Mouse (Mus musculus): ENCODE measurements around the gene Anks1b. TPM values are rescaled to one million over a fixed set of nuclear protein-coding genes. Genes with fewer than 3 reads are reported as not detected.

Anks1b gene
- total RNA-seq, 2 experiments from 2014 or later: 454 to 510 TPM

GRCm38 (mm10) chr10:90688153-90688552, 814.8 kb downstream of the Anks1b start:
- intact Hi-C loops (cut with DNase I): loop anchor here (2.0 kb wide), 1 partner anchor 607 kb away; no protein-coding TSS in a partner anchor
- no peak for DNase-seq (ENCODE audit: low spot score in 2 of 2)

- peak in 1 of 2 experiments; percentile 39 for DNase-seq (ENCODE audit: low spot score in 2 of 2)
- intact Hi-C loops (cut with DNase I): loop anchor here (2.0 kb wide), 1 partner anchor 608 kb away; no protein-coding TSS in a partner anchor
Observed at GRCm38 (mm10) chr10:90688696-90689252, 815.5 kb downstream of the Anks1b start.

DNA sequence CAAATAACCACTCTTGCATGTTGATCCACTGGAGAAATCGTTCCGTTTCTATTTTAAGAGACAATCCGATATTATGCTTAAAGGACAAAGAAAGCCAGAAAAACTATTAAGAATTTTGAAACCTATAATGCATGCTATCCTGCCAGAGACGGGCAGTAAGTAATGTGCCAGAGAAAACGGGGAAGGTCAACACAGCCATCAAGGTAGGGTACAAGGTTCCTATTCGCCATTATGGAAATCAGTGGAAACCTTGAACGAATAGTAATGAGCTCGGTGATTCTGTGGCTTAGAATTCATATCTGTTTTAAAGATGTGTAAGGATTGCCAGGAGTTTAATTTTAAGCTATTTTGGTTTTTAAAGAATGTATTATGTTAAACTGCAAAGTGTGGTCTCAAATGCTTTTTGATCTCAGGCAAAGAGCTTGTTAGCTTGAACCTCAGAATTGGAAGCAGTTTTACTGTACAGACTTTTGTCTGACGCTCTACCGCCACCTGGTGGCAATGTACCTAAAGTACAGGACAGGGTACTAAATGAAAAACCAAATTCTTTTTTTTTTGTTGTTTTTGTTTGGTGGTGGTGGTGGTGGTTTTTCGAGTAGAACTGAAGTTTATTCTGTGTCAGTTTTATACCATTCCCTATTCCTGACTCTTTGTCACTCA, 816.7 kb downstream of the Anks1b start:
- peak; percentile 77 to 80 for DNase-seq (ENCODE audit: low spot score in 2 of 2)
- intact Hi-C loops (cut with DNase I): loop anchor here (2.0 to 5.0 kb wide), 3 partner anchors 258 to 609 kb away; no protein-coding TSS in a partner anchor

GRCm38 (mm10) chr10:90696687-90697086, 823.4 kb downstream of the Anks1b start:
- intact Hi-C loops (cut with DNase I): loop anchor here (1.0 kb wide), 1 partner anchor 19 kb away; no protein-coding TSS in a partner anchor
- DNase-seq (ENCODE audit: low spot score in 2 of 2): peak; percentile 66 to 94

DNA sequence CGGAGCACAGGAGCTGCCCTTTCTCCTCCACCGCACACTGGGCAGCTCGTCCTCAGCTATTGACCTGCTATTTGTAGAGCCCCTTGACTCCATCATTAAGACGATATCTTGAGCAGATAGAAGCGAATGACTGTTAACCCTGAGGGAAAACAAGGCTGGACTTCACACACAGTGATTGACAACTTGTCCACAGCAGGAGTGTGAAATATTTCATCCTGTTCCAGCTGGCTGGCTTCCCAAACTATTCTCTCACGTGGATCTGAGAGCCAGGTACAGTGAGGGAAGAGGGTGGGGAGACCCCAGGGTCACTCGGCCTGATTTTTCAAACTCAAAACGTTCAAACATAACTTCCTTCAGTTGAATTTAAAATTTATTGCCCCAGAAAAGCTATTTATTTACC, 824.1 kb downstream of the Anks1b start:
- intact Hi-C loops (cut with DNase I): loop anchor here (1.0 kb wide), 1 partner anchor 20 kb away; no protein-coding TSS in a partner anchor
- no peak for DNase-seq (ENCODE audit: low spot score in 2 of 2)

DNA sequence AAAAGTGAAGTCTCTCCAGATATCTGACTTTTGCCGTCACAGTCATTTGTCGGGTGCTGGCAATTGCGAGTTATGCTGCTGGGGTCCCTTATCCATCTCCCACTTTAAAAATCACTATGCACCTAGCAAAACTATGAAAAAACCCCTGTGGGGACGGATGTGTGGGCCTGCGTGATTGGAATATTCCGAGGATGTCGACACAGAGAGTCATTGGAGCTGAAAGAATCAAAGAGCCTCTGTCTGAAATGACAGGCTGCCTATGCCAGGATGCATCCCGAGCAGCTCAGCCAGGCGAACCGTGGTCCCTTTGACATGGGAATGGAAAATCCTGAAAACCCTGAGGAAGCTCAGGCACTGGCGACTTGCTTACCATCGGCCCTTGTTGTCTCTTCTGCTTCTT, 825.9 kb downstream of the Anks1b start:
- DNase-seq (ENCODE audit: low spot score in 2 of 2): no peak
- intact Hi-C loops (cut with DNase I): no loop called here

DNA sequence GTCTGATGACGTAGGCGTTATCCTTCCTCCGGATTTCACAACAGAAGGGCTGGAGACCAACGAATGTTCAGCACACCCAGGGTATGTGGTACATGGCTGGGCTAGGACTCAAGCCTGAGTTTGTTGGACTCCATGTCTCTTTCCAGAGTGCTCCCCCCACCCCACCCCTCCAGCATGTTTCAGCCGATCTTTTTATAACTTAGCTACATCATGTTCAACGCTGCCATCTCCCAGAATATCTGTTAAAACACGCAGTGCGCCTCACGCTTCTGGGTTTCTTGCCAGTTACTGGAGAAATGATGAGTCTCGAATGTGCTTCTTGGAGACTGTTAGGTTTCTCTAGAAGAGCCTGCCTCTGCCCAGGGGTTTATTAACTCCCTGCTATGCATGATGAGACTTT, 831.3 kb downstream of the Anks1b start:
- peak; percentile 78 to 95 for DNase-seq (ENCODE audit: low spot score in 2 of 2)
- intact Hi-C loops (cut with DNase I): loop anchor here (1.0 kb wide), 1 partner anchor 19 kb away; no protein-coding TSS in a partner anchor

- no peak for DNase-seq (ENCODE audit: low spot score in 2 of 2)
- intact Hi-C loops (cut with DNase I): no loop called here
Observed at GRCm38 (mm10) chr10:90708822-90709601, 835.7 kb downstream of the Anks1b start.

DNA sequence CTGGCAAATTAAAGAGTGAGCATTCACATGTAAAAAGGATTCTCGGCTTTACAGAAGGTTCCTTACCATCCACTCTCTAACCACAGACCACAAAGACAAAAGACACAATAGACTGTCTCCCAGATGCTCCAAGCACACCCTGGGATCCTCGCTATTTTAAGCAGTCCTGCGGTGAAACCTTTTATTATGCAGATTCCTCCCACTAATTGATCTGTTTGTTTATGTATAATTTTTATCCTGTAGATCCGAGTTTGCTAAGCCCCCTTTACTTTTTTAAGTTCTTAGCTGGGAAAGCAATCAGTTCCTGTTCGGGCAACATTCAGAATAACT, 836.3 kb downstream of the Anks1b start:
- DNase-seq (ENCODE audit: low spot score in 2 of 2): no peak
- intact Hi-C loops (cut with DNase I): no loop called here

DNA sequence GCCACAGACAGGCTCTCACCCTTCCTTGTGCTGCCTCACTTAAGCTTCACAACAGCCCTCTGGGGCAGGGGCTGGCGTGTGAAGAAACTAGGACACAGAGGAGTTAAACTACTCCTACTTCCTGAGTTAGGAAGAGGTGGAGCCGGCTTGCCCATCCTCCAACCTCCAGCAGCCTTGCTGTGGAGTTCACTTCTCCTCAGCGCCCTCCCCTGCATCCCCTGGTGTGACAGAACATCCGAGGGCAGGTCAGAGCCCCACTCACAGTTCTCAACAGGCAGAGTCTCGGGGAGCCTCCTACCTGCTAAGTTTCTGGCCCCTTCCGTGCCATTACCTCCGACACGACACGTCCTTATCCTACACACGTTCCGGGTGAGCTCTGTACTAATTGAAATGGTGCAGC, 844.7 kb downstream of the Anks1b start:
- intact Hi-C loops (cut with DNase I): no loop called here
- DNase-seq (ENCODE audit: low spot score in 2 of 2): no peak

DNA sequence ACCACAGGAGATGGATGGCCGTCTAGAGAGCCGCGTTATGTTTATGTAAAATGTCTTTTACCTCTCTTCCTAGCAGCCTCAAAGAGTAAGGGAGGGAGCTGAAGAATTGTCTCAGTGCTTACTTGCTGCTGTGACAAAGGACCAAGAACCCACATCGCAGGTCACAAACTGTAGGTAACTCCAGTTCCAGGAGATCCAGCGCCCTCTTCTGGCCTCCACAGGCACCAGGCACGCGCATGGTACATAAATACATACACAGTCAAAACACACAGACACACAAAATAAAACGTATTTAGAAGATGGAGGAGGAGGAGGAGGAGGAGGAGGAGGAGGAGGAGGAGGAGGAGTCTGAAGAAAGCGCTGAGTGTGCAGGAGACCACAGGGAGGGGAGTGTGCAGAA, 845.4 kb downstream of the Anks1b start:
- intact Hi-C loops (cut with DNase I): no loop called here
- no peak for DNase-seq (ENCODE audit: low spot score in 2 of 2)

DNA sequence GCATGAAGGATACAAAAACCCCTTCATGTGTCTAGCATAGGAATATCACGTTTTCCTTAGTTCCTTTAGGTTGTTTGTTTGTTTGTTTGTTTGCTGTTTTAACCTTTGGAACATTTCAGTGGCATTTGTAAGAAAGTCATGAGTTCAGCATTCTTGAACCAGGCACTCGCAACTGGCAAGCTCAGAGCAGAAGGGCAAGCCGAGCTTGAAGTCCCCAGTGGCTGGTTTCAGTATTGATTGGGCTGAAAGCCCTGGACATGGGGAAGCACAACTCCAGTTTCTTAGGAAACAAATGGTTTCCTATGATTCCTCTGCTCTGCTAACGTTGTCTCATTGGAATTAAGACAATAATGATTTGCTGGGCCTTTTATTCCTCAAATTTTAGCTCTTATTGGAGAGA, 846.7 kb downstream of the Anks1b start:
- DNase-seq (ENCODE audit: low spot score in 2 of 2): no peak
- intact Hi-C loops (cut with DNase I): loop anchor here (10.0 kb wide), 1 partner anchor 245 kb away; no protein-coding TSS in a partner anchor

DNA sequence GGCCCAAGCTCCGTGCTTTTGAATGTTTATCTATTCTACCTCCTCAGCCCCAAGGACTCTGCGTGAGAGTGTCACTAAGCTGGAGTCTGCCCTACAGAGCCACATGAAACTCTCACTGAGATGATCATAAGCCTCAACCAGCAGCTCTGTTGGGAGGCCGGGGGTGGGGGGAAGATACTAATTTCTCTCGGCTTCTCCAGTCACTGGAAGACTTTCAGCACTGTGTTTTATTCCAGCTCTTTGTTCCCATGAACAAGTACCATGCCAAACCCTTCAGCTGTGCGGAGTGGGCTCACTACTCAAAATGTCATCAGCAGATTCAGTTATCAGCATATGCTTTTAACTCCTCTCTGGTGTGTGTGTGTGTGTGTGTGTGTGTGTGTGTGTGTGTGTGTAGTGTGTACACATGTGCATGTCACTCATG, 849.8 kb downstream of the Anks1b start:
- DNase-seq (ENCODE audit: low spot score in 2 of 2): peak; percentile 56 to 88
- intact Hi-C loops (cut with DNase I): loop anchor here (1.0 to 10.0 kb wide), 2 partner anchors 19 to 242 kb away; no protein-coding TSS in a partner anchor

GRCm38 (mm10) chr10:90723941-90724341, 850.6 kb downstream of the Anks1b start:
- DNase-seq (ENCODE audit: low spot score in 2 of 2): peak; percentile 66 to 88
- intact Hi-C loops (cut with DNase I): loop anchor here (1.0 to 10.0 kb wide), 2 partner anchors 20 to 241 kb away; no protein-coding TSS in a partner anchor

DNA sequence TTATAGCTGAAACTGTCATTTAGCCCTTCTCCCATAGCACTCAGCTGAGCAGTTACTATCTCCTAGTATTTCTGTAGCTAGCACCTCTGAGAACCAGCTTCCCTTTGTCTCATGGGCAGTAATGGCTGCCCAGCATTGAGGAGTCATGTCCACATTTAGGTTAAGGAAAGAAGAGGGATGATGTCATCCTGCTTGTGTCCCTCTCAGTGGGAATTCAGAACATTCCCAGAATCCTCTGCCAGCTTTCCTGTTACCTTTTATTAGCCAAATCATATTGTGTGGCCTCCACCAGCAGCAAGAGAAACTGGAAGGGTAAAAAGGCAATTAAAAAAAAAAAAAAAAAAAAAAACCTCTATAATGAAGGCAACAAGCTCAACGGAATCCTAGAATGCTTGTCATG, 851.6 kb downstream of the Anks1b start:
- intact Hi-C loops (cut with DNase I): loop anchor here (10.0 kb wide), 1 partner anchor 240 kb away; no protein-coding TSS in a partner anchor
- no peak for DNase-seq (ENCODE audit: low spot score in 2 of 2)

DNA sequence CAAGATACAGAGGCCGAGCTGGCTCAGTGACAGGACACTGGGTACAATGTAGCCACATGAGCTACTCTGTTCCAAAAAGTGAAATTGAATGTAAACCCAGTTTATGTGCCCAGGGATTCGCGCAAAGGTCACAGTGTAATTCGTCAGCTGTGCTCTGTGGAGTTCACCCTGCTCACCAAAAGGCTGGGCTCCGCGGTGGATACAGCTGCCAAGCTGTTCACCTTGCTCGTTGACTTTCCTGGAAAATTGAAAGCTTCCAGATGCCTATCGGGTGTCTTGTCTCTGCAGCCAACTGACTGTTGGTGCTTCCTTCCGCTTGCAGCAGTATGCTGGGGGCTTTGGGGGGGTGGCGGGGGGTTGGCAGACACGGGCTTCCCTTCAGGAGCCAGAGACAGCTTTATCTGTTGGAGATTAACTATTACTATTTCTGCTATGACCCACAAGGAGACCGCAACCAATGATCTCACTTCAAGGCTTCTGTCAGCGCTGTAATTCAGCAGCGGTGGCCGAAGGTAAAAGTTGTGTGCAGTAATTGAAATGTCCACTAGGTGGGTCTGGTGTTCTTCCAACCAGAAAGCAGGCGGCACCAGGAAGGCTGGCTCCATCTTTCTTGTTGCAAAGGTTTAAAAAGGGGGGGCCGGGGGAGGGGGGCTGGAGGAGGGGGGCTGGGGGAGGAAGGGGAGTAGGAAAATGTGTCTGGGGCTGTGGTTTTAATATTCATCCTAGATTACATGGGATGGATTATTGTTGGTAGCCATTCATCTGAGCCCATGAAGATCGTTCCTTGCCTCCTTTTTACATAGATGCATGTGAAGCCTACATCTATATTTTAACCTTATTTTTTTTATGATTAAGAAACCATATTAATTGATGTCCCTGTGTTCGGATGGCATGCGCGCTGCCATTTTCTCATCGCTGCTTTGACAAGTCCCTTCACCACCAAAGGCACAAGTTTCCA, 855.4 kb downstream of the Anks1b start:
- intact Hi-C loops (cut with DNase I): loop anchor here (1.0 to 10.0 kb wide), 2 partner anchors 236 to 306 kb away; no protein-coding TSS in a partner anchor
- peak; percentile 82 to 92 for DNase-seq (ENCODE audit: low spot score in 2 of 2)

GRCm38 (mm10) chr10:90729527-90729926, 856.2 kb downstream of the Anks1b start:
- DNase-seq (ENCODE audit: low spot score in 2 of 2): no peak
- intact Hi-C loops (cut with DNase I): loop anchor here (10.0 kb wide), 1 partner anchor 235 kb away; no protein-coding TSS in a partner anchor

GRCm38 (mm10) chr10:90732823-90733222, 859.5 kb downstream of the Anks1b start:
- intact Hi-C loops (cut with DNase I): no loop called here
- DNase-seq (ENCODE audit: low spot score in 2 of 2): no peak

- intact Hi-C loops (cut with DNase I): no loop called here
- no peak for DNase-seq (ENCODE audit: low spot score in 2 of 2)
Observed at GRCm38 (mm10) chr10:90733632-90734031, 860.3 kb downstream of the Anks1b start.
